Mouse (Mus musculus) limb, embryonic 12.5 days (tissue): Measurements from ENCODE around the gene Obsl1. TPM values are rescaled to one million over a fixed set of nuclear protein-coding genes. Genes with fewer than 3 reads are reported as not detected.
A peak's percentile ranks its signal among the peaks of the same experiment; 100 is the strongest.

Experiments
- ATAC-seq: fragments of 200-750 bp; cut with Nextera tagmentation; 2 replicates; pipeline ENCODE4 v1.8.0; 2017; ENCODE audit warnings: low read depth, moderate TSS enrichment; ENCODE audit not compliant: insufficient number of reproducible peaks, insufficient read depth, low FRiP score, low TSS enrichment
- H3K27ac ChIP-seq: fragments of 300-500 bp; sonication (generic); 2 replicates; pipeline ENCODE4 v1.5.1; 2016; ENCODE audit warnings: mild to moderate bottlenecking, moderate library complexity
- H3K27me3 ChIP-seq: fragments of 300-500 bp; sonication (generic); 2 replicates; pipeline ENCODE4 v1.6.1; 2016; ENCODE audit warnings: mild to moderate bottlenecking, moderate library complexity
- H3K36me3 ChIP-seq: fragments of 300-500 bp; sonication (generic); 2 replicates; pipeline ENCODE4 v1.6.1; 2016; ENCODE audit warnings: mild to moderate bottlenecking, moderate library complexity
- H3K4me1 ChIP-seq: fragments of 300-500 bp; sonication (generic); replicated peaks from 2 replicates; pipeline ENCODE4 v1.6.1; 2016
- H3K4me2 ChIP-seq: fragments of 300-500 bp; sonication (generic); 2 replicates; pipeline ENCODE4 v1.6.1; 2016; ENCODE audit warnings: mild to moderate bottlenecking, moderate library complexity
- H3K4me3 ChIP-seq: fragments of 300-500 bp; sonication (generic); replicated peaks from 2 replicates; pipeline ENCODE4 v1.5.1; 2016; ENCODE audit warnings: mild to moderate bottlenecking
- H3K9ac ChIP-seq: fragments of 300-500 bp; sonication (generic); replicated peaks from 2 replicates; pipeline ENCODE4 v1.6.1; 2016; ENCODE audit warnings: mild to moderate bottlenecking, moderate library complexity
- H3K9me3 ChIP-seq: fragments of 300-500 bp; sonication (generic); 2 replicates; pipeline ENCODE4 v1.6.1; 2016; ENCODE audit warnings: mild to moderate bottlenecking, moderate library complexity
- WGBS: fragments of 180-500 bp; shearing (Covaris S2); methylation state at CpG from one replicate; pipeline ENCODE4 v1.1.7; 2016; 5-methylcytosine and 5-hydroxymethylcytosine counted together
- polyA plus RNA-seq: library from polyadenylated mRNA; unstranded; fragments of >200 nt; fragmentation: Nextera tagmentation; extraction: Ambion mirVana; gene quantifications from 2 replicates; pipeline ENCODE4 v1.2.1, GENCODE M21; 2016

Obsl1 gene
- 98.3 and 104 TPM in 2 replicates for polyA plus RNA-seq

- Histone ChIP-seq H3K9me3 (no peaks in the 10 kb centered on the region), H3K27ac (peak within 1 kb of the TSS; percentile 99), H3K9ac (peak within 1 kb of the TSS; percentile 95), H3K36me3 (peaks cover 28% of the 10 kb centered on the region), H3K4me3 (peak within 1 kb of the TSS; percentile 73), H3K27me3 (peaks cover 17% of the 10 kb centered on the region), H3K4me1 (peaks cover 40% of the 10 kb centered on the region), H3K4me2 (peak within 1 kb of the TSS; percentile 91)
- under 1% methylated on average over 45 of the region's 65 CpGs for WGBS
- ATAC-seq: peak; percentile 86
These were observed at the start of gene Obsl1 for GRCm38 (mm10) chr1:75505956-75506831. TSS of gene Obsl1 (minus strand) at chr1:75506452.

- Histone ChIP-seq H3K4me3 (no peak overlapping the region), H3K27ac (no peak overlapping the region), H3K36me3 (peaks cover 80% of the 10 kb centered on the region), H3K9ac (no peak overlapping the region), H3K4me2 (no peak overlapping the region), H3K4me1 (peaks cover 13% of the 10 kb centered on the region), H3K9me3 (no peaks in the 10 kb centered on the region), H3K27me3 (0 out of 2 replicates have a peak, but pooled peaks cover 6% of the 10 kb centered on the region)
- WGBS: 83% methylated on average over 7 of the region's 7 CpGs
- no peak for ATAC-seq
These were observed 49.4 kb upstream of the Obsl1 start for GRCm38 (mm10) chr1:75555680-75556079.

DNA sequence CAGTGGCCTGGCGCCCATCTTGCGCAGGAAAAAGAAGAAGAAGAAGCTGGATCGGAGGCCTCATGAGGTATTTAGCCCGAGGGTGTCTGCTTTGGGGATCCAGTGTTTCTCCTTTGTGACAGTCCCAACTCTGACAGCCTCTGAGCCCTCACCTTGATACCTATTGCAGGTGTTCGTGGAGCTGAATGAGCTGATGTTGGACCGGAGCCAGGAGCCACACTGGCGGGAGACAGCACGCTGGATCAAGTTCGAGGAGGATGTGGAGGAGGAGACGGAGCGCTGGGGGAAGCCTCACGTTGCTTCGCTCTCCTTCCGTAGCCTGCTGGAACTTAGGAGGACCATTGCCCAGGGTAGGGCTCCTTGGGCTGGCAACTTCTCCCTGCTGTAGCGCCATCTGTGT lies 44.3 kb upstream of the Obsl1 start:
- peaks cover 80% of the 10 kb centered on the region for H3K36me3 ChIP-seq
- H3K9me3 ChIP-seq: no peaks in the 10 kb centered on the region
- peaks cover 12% of the 10 kb centered on the region for H3K4me1 ChIP-seq
- no peak for ATAC-seq
- H3K4me2 ChIP-seq: no peak overlapping the region
- WGBS: 86% methylated on average over 15 of the region's 15 CpGs
- no peak overlapping the region for H3K4me3 ChIP-seq
- H3K9ac ChIP-seq: no peak overlapping the region
- no peak overlapping the region for H3K27ac ChIP-seq
- no peaks in the 10 kb centered on the region for H3K27me3 ChIP-seq

DNA sequence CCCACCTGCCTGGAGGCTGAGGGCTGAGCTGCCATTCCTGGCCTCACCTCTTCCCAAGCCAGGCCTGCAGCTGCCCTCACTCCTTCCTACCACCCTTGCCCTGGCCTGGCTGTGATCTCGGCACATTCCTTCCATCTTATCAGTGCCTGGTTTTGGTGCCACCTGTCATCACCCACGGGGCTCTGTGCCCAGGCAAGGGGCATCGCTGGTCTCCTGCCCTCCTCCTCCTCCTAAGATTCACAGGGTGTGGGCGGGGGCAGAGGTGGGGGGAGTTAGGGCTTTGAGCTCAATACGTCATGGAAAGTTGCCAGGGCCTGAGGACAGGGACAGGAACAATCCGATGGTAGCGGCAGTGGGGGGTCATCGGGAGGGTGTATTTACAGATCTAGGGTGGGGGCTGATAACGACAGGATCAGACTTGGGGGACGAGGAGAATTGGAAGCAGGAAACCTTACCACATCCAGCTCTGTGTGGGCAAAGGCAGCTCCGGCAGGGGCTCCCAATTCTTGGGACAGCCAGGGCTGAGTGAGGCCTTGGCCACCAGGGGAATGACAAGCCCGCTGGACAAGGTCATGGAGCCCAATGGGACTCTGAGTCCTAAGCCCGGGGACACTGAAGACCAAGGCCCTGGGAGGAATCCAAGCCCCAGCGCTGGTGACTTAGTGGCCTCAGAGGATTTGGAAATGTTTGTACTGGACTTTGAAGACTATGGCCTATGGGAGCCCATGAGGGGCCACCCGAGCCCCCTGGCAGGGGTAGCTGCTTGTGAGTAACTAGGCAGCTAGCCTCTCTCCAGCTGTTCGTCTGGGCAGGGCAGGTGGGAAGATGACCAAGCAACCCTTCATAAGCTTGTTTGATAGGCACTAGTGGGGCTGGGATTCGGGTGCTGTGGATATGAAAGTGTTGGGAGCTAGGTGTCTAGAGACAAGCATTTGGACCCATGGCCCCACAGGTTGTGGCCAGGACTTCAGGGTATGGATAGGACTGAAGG lies 43.3 kb upstream of the Obsl1 start:
- Histone ChIP-seq H3K4me2 (no peak overlapping the region), H3K9me3 (no peaks in the 10 kb centered on the region), H3K4me1 (peaks cover 13% of the 10 kb centered on the region), H3K9ac (no peak overlapping the region), H3K27me3 (no peaks in the 10 kb centered on the region), H3K27ac (no peak overlapping the region), H3K4me3 (no peak overlapping the region), H3K36me3 (peaks cover 70% of the 10 kb centered on the region)
- ATAC-seq: no peak
- 91% methylated on average over 17 of the region's 17 CpGs for WGBS

GRCm38 (mm10) chr1:75548871-75549270 lies 42.6 kb upstream of the Obsl1 start:
- no peak overlapping the region for H3K27ac ChIP-seq
- no peak for ATAC-seq
- peaks cover 63% of the 10 kb centered on the region for H3K36me3 ChIP-seq

GRCm38 (mm10) chr1:75548083-75548482 lies 41.8 kb upstream of the Obsl1 start:
- H3K36me3 ChIP-seq: peaks cover 55% of the 10 kb centered on the region
- H3K9me3 ChIP-seq: no peaks in the 10 kb centered on the region
- H3K27me3 ChIP-seq: no peaks in the 10 kb centered on the region
- H3K9ac ChIP-seq: no peak overlapping the region
- ATAC-seq: no peak
- no peak overlapping the region for H3K4me2 ChIP-seq
- H3K27ac ChIP-seq: no peak overlapping the region
- no peak overlapping the region for H3K4me3 ChIP-seq
- peaks cover 13% of the 10 kb centered on the region for H3K4me1 ChIP-seq
- 89% methylated on average over 3 of the region's 3 CpGs for WGBS

More at GRCm38 (mm10) chr1:75548871-75549270, 42.6 kb upstream of the Obsl1 start:
- no peak overlapping the region for H3K4me2 ChIP-seq
- WGBS: 89% methylated on average over 17 of the region's 17 CpGs
- H3K9ac ChIP-seq: no peak overlapping the region
- H3K9me3 ChIP-seq: no peaks in the 10 kb centered on the region
- H3K4me1 ChIP-seq: peaks cover 13% of the 10 kb centered on the region
- no peaks in the 10 kb centered on the region for H3K27me3 ChIP-seq
- H3K4me3 ChIP-seq: no peak overlapping the region

- H3K36me3 ChIP-seq: peaks cover 47% of the 10 kb centered on the region
- 94% methylated on average over 13 of the region's 13 CpGs for WGBS
- H3K4me3 ChIP-seq: peak overlapping the region; percentile 71
- peak overlapping the region; percentile 76 for H3K4me2 ChIP-seq
- no peak overlapping the region for H3K27ac ChIP-seq
- ATAC-seq: no peak
- H3K9ac ChIP-seq: no peak overlapping the region
- H3K9me3 ChIP-seq: no peaks in the 10 kb centered on the region
- no peaks in the 10 kb centered on the region for H3K27me3 ChIP-seq
- H3K4me1 ChIP-seq: peaks cover 13% of the 10 kb centered on the region
These were observed 41.1 kb upstream of the Obsl1 start for GRCm38 (mm10) chr1:75547351-75547750.

DNA sequence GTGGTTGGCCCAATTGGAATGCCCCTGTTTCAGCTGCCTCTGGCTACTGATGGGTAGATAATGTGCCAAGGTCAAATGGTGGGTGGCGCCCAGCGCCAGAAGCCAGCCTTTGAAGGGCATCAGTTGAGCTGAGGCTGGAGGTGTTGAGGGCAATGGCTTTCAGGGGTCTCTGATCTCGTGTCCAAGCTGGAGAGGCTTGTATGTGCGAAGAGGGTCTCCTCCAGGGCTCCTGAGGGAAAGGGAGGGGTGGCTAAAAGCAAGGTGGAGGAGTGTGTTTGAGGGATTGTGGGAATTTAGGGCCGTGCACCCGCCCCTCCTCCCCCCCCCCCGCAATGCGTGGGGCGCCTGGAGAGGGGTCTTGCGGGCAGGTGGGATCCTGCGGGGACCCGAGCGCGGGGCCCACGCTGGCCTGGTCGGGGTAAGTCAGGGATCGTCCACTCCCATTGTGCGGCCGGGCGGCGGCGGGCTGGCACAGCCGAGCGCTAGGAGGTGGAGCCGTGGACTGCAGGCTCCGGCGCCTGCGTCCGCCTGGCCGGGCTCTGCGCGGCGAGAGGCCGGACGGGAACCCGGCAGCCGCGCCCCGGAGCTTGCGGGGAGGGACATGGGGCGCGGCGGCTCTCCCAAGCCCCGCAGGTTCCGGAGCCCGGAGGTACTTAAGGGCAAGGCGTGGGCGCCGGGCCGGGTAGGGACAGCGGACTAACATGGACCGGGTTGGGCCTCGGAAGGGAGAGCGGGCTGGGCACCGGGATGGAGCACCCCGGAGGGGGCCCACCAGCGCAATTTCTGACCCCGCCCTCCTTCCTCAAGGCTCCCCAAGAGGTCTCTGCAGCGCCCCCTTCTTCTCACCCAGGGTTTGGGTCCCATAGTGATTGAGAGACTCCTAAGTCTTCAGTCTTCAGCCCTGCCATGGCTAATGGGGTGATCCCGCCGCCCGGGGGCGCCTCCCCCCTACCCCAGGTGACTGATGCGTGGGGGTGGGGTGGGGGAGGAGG lies 40.0 kb upstream of the Obsl1 start, which contains the start of gene Slc4a3:
TSS of gene Slc4a3 (plus strand) at position 302 of the 992 bp plus-strand sequence.
- Histone ChIP-seq H3K36me3 (peaks cover 36% of the 10 kb centered on the region), H3K4me3 (peak within 1 kb of the TSS; percentile 71), H3K4me2 (peak within 1 kb of the TSS; percentile 76), H3K4me1 (peaks cover 13% of the 10 kb centered on the region), H3K27me3 (no peaks in the 10 kb centered on the region), H3K9me3 (no peaks in the 10 kb centered on the region), H3K9ac (peak within 1 kb of the TSS; percentile 90), H3K27ac (peak within 1 kb of the TSS; percentile 90)
- 1% methylated on average over 52 of the region's 64 CpGs for WGBS
- peak; percentile 70 for ATAC-seq

- 90% methylated on average over 6 of the region's 6 CpGs for WGBS
- Histone ChIP-seq H3K9me3 (no peaks in the 10 kb centered on the region), H3K4me2 (no peak overlapping the region), H3K27ac (no peak overlapping the region), H3K9ac (no peak overlapping the region), H3K4me3 (no peak overlapping the region), H3K4me1 (peaks cover 13% of the 10 kb centered on the region), H3K36me3 (peaks cover 17% of the 10 kb centered on the region), H3K27me3 (no peaks in the 10 kb centered on the region)
- no peak for ATAC-seq
These were observed 38.1 kb upstream of the Obsl1 start for GRCm38 (mm10) chr1:75544351-75544750.

DNA sequence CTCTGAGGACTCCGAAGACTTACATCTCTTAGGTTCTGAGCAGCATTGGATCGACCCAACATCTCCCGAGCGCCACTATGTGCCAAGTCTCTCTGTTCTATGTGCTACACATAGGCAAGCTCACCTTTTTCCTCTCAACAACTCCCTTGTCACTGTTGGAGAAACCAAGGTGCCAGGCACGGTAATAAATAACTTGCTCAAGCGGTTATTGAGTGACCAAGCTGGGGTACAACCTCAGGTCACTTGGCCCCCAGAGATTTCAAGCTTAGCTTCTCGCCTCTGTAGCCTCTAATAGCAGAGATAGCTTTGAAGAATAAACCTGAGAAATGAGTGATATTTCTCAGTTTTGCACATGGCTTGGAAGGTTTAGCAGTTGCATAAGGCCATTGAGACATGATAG lies 35.2 kb upstream of the Obsl1 start:
- WGBS: 91% methylated on average over 7 of the region's 7 CpGs
- Histone ChIP-seq H3K27me3 (no peaks in the 10 kb centered on the region), H3K4me3 (no peak overlapping the region), H3K9ac (no peak overlapping the region), H3K9me3 (no peaks in the 10 kb centered on the region), H3K4me1 (peaks cover 5% of the 10 kb centered on the region; the same call in 1 of the 2 replicates), H3K27ac (no peak overlapping the region), H3K4me2 (no peak overlapping the region), H3K36me3 (peaks cover 10% of the 10 kb centered on the region)
- ATAC-seq: no peak
